Mouse (Mus musculus) brain, embryonic 14.5 days (tissue): ENCODE measurements at regions not wholly inside any gene's neighbourhood (a gene's known extent, or its start where the extent isn't known, plus 50 kb on each side); places are given as distances from the start of the nearest gene placed in this dataset.

ENCODE experiments used
- CTCF ChIP-seq: fragments of 200-500 bp; IDR thresholded peaks from 2 replicates; pipeline ENCODE4 v1.5.1; 2012; ENCODE audit warnings: inconsistent platforms, mild to moderate bottlenecking, moderate library complexity, borderline replicate concordance; ENCODE audit not compliant: insufficient read depth, insufficient read length; ENCODE audit errors: extremely low read depth
- POLR2A ChIP-seq: fragments of 200-500 bp; IDR thresholded peaks from 2 replicates; pipeline ENCODE4 v1.6.1; 2012; ENCODE audit warnings: mild to moderate bottlenecking, inconsistent platforms, borderline replicate concordance; ENCODE audit not compliant: poor library complexity, insufficient read depth, insufficient read length, severe bottlenecking; ENCODE audit errors: extremely low read depth

DNA sequence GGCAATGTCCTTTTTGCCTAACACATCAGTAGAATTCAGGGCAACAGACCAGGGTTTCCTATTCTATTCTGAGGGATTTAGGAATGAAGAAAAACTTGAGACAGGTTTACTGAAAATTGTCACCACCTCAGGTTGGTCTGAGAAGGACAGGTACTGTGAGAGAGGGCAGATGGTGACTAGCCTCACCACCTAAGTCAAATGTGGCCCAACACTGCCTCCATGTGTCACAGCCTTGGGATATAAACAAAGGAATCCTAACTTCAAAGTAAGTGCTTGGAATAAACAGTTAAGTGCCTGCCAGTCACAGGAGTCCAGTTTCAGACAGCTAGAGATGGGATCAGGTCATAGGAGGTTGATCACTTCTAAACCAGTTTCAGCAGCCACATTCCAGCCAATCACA, 281.3 kb upstream of the Irx4 start:
- no peak for TF ChIP-seq CTCF
- TF ChIP-seq POLR2A = no peak
